Mouse (Mus musculus) adrenal gland, adult (tissue): Measurements from ENCODE around the gene Jak3.

Experiments used
- DNase-seq, 2 experiments: peaks; one replicate each; pipeline ENCODE4 v3.0.0; 2022 to 2023; ENCODE audit warnings: low spot score in 1 of 2; ENCODE audit not compliant: inconsistent age in 2 of 2

Jak3 gene

DNA sequence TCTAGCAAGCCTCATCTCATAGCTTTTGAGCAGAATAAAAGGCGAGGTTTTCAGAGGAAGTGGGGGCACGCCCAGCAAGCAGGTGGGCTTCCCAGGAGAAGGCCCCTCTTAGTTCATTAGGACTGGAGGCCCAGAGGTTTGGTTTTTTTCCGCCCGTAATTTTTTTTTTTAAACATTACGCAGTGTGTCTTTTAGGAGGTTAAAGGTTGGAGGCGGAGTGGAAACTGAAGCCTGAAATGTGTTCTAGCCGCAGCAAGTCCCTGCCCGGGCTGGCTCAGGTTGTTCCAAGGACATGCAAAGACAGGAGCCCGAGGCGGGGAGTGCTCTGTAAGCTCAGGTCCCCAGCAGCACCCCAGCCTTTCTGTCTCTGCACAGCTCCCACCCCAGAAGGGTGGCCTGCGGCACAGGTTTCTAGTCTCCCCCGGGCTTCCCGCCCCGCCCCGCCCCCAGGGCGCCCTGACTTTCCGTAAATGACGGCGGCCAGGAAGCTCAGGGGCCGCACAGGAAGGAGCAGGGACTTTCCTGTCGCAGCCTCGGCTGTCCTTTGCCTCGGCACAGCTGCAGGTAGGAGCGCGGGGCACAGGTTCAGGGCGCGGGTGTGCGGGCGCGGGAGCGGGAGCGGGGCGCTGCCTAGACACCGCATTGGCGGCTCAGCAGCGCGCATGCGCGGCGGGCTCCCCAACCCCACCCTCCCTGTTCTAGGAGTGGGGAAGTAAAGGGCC is at the start of gene Jak3:
Gene Jak3 (plus strand): TSS at position 277 of the 722 bp plus-strand sequence.
- peak; percentile 71 to 92 for DNase-seq

DNA sequence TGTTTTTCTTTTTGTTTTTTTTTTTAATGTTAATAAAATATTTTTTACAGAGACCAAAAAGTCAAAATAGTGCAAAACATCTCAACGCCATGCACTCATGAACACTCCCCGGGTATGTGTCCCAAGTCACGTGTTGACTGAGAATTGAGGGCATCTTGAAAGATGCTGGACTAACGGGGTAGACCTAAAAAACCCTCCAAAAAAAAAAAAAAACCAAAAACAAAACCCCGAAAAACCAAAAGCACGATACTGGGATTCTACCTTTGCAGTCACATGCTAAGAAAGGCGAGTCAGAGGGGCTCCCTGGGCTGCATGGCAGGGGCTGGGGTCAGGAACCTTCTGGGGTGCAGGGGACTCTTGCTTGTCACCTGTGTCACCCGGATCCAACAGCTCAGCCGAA is 49.3 kb upstream of the Jak3 start:
- no peak for DNase-seq

DNA sequence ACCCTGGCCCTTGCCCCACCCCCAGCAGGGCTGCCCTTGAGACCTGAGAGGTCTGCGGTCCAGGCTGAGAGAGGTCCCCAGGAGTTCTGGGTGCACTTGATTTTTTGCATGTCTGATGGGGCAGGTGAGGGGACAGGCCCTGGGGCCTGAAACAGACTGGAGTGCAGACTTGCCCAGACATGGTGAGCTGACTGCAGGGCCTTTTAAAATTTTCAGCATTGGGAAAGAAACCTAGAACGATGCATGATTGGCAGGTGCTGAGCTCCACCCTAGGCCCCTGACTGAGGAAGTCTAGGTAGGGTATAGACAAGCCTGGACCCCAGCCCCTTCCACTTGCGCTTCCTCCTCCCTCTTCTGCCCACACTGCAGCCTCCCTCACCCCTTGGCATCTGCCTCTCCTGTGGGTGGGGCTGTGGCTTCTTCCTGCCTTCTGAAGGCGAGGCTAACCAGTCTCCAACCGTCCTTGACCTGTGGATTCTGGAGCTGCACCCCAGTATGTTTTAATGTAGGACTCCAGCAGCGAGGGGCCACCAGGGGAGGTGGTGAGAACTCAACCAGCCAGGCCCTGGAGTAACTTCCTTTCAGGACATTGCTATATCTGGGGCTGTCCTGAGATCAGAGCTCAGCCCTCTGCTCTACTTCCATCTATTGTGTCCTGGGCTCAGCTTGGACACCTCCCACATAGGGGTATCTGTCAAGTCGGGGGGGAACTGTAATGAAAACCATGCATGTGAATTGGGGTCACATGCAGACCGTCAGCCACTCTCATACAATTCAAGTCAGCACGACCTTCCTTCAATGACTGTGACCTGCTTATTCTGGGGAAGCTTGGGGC is 48.6 kb upstream of the Jak3 start:
- DNase-seq = peak; percentile 62 to 82

DNA sequence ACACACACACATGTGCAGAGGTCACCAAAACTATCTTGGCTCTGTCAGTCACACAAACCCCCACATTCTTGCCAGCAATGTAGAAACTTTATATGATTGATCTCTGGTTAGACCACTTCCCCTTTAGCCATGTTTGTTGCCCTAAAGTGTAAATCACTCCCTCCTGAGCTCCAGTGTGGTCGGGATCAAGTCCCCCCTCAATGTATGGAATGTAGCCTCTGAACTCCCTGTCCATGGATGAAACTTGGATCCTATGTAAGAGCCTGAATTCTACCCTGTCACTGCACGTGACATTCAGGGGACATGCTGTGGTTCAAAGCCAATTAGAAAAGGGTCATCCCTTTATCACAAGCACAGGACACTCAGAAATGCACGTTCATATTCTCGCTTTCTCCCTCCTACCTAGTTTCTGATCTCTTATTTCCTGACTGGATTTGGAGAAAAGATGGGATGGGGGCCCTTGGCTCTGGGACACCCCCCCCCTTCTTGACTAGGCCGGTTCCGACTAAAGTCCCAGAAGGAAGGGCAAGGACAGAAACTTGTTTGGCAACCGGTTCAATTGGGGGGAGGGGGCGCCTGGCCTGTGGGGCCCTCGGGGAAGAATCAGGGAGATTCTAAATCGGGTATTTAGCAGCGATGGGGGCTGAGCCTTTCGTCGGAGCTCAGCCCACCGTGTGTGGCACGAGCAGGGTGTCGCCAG is 47.5 kb upstream of the Jak3 start:
- no peak for DNase-seq

DNA sequence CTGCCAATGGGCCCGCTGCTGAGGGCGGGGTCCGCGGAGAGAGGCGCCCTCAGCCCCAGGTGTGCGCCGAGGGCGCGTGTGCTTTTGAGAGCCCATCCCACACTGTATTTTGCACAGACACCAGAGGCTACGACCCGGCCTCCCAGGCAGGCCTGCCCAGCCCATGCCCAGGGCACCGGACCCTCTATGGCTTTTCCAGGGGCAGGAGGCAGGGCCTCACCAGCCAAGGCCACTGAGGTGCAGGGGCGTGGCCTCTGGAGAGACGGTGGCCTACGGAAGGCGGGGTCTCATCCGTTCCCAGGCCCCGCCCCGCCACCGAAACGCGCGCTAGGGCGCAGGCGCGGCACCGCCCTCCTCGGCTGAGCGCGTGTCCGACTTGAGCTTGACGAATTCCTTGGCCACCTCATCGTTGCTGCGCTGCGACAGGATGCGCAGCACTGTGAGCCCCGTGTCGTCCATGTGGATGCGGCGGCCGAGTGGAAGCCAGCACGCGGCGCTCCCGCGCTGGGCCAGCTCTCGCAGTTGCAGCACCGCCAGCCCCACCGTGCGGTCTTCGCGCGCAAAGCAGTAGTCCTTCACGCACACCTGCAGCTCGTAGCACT is 46.9 kb upstream of the Jak3 start:
- DNase-seq = peak; percentile 98 to 99

DNA sequence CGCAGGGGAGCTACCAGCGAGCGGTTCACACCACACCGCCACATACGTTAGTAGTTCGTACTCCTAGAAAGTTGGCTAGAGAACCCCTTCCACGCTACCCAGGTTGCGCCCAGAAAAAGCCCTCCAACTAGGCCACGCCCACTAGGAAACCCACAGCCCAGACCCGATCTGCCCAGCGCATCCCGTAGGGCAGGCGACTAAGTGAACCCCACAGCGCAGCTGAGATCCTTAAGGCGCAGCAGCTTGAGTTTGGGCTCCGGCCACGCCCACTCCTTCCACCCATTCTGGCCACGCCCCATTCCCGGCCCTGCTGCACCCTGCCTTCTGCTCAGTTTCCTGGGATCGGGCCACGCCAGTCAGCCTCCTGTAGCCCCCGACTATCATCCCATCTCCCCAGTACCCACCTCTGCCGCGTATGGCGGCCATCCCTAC is 46.3 kb upstream of the Jak3 start:
- peak; percentile 84 to 88 for DNase-seq

DNA sequence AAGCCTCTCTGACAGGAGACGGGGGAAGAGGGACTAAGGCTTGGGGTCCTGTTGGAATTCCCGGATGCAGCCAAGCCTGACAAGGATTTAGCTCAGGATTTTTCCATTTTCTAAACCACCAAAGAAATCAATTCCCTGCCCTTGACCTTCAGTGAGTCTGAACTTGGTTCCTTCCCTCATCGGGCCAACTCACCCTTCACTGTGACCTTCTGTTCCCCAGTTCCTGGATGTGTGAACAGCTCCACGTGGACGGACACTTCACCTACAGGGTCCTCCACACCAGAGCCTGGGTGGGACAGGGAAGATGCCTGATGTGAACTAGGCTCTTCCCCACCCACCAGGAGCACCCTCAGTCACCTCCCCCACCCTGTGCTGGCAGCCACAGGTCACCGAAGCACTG is 45.3 kb upstream of the Jak3 start:
- DNase-seq = peak; percentile 43 to 68

DNA sequence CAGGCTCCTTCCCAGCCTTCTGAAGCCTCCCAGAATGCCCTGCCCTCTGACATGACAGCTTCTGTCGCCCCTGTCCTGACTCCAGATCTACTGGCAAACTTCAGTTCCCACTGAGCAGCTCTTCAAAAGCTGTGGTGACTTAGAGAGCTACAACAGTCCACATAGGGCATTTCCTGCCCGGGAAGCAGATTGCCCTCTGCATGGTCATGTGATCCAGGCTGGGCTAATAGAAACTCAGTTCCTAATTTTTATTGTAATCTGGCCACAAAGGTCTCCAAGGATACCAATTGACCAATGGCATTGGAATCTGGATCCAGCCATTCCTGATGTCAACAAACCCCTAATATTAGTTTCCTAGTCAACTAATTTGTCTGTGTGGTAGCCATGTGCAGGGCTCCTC is 44.2 kb upstream of the Jak3 start:
- peak in 1 of 2 experiments; percentile 46 for DNase-seq

DNA sequence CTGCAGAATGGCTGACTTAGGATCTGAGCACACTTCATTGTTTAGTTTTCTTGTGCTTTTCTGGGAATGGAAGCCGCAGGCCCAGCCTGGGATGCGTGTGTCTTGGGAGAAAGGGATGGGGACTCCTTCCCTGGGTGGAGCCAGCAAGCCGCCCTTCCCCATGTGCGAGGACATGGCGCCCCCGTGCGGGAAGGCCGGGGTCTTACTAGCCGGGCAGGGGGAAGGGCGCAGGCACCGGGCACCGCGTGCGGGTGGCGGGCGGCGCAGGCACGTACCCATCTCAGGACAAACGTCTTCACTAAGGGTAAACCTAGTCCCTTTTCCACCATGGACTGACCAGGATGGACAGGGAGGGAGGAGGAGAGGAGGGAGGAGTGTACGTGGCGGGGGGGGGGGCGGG is 42.9 kb upstream of the Jak3 start:
- peak; percentile 81 to 89 for DNase-seq

DNA sequence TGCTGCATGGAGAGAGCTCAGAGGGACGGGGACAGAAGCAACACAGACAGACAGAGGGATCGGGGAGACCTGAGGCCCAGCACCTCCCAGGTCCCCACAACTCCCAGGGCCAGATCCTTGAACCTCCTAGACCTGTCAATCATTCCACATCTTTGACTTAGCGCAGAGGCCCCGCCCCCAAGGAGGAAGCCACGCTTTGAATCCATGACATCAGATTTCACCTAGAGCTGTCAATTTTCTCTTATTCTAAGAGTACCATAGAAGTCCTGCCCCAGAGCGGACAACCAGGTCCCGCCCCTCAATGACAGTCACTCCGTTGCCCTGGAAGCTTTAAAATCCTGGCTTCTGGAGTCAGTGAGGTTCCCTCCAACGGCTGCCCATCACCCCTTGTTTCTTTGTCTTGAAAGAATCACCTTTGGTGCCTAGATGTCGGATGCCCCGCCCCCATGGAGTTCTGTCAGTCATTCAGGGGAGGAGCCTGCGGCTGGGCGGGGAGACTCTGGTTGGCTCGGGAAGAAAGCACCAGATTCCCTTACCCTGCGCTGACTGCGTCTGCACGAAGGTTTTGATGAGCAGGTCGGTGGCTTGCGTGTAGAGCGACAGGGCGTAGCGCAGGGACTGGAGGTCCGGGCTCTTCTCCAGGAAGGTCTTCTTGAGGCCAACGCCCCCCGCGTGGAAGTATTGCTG is 42.0 kb upstream of the Jak3 start:
- peak; percentile 81 to 92 for DNase-seq

DNA sequence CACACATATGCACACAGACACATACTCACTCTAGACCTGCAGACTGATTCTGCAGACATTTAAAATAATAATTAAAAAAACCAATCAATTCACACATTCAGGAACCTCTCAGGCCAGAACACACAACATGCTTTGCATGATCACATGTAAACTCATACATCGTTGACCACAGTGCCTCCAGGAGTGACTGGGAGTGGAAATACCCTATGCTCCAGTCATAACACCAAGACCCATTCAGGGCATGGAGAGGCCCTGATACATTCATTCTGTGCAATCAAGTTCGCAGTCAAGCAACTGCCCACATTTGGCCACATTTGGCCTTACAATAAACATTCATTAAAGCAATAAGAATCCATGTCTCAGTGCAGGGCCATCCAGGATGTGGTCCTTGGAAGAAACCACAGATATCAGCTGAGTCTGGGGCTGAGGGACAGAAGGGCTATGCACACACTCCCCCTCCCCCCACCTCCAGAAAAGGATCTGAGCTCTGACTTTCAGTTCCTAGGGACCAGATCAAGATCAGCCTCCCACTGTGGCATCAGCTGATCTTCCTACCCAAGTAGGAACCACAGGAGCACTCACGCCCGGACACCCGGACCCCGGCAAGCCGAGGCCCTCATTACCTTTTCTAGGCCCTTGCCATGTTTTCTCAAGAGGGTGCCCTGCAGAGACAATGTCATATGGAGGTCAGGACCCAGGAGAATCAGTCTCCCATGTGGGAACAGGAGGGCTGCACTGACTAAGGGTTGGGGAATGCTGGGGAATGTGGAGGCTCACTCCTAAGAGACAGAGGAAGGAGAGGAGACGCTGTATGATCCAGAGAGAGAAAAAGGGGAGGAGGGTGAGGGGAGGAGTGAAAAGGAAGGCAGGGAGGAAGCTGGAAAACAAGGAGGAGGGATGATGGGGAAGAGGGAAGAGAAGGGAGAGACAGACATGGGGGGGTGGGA is 38.7 kb upstream of the Jak3 start:
- DNase-seq = no peak

DNA sequence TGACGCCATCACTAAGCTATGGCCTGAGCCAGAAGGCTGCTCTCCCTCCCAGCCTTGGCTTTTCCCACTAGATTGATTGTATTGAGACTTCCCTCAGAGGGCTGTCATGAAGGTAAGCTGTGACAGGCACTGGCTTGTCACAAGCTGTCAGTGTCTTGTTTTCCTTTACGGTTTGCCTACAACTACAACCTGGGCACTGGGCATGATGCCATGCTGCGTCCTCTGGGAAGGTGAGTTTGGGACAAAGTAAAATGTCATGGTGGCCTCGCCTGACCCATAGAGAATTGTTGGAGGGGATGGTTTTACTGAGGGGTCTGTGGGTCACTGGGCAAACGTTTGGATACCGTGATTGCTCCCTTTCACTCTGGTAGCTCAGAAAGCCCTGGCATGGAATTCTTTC is 37.8 kb upstream of the Jak3 start:
- DNase-seq = no peak

DNA sequence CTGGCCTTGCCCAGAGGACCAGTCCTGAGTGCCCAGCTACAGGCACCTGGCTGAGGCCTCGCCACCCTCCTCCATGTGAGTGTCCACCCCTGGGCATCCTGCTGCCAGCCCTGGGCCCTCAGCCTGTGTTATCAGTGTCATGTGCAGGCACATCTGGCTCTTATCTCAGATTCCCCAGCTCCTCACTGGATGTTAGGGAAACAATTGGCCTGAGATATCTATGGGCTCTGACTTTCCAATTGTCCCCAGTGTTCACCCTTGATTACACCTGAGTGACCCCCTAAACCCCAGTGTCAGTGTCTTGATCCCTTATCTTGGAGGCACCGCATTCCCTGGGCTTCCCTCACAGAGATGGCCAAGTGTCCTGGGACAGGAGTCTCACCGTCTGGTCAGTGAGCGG is 36.8 kb upstream of the Jak3 start:
- no peak for DNase-seq

DNA sequence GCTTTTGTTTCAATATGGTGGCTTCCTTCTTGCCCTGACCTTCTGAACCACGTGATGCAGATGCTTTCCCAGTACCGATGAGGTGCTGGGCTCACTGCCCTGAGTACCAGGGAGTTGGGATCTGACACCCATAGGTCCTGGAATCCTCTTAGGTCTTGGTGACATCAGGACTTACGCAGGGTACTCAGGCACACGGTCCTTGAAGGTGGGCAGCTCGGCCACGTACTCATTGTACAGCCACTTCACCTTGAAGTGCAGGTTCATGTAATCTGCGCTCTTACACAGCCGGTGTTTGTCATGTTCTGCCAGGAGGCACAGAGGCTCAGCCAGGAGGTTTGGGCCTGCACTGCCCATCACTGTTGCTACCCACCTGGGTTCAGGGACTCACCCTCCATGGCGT is 30.6 kb upstream of the Jak3 start:
- DNase-seq = no peak

DNA sequence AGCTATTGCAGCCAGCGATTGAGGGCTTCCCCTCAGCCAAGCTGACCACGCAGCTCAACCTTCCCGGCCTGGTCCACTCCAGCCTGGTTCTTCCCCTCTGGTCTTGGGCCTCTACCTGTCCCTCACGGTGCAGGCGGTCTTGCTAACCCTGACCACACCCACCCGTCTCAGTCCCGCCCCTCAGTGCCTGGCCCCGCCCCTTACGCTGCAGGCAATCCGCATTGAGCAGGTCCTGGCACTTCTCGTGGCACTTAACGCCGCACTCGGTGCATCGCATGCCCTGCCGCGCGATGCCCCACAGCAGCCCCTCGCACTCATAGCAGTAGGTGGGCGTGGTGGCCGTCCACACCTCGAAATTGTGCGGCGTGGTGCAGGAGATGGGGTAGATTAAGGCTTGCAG is 21.5 kb upstream of the Jak3 start:
- DNase-seq = peak in 1 of 2 experiments; percentile 75

DNA sequence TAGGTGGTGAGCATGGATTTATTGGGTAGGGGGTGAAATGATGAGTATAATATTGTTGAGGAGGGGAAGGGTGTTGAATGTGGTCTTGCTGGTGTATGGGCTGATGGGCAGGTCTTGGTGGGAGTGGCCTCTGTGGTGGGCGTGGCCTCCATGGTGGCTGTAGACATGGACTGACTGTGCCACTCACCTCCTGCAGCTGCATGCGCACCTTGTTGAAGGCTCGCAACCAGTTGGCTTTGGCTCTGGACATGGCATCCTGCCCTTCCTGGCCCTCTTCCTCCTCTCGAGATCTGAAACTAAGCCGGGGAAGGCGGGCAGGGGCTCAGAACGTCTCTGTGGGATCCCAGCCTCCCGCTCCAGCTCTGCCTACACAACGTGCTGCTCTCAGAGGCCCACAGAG is 18.3 kb upstream of the Jak3 start:
- DNase-seq = no peak

DNA sequence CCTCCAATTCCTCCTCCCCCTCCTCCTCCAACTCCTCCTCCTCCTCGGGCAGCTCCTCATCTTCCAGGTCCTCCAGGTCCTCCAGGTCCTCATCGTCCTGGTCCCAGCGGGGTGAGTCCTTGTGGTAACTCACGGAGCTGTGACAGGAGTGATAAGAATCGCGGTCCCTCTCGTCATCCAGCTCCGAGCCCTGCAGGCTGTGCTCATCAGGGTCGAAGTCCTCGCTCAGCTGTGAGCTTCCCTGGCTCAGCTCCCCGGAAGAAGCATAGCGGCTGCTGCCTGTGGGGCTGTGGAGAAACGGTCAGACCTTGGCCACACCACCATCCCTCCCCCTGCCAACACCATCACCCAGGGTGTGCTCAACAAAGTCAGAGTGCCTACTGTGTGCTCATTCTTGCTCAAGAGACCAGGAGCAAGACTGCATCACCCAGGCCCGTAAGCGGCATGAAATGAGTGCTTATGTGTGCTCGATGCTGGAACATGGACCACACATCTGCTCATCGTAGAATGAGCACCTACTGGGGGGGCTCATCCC is 17.5 kb upstream of the Jak3 start:
- DNase-seq = peak in 1 of 2 experiments; percentile 58

DNA sequence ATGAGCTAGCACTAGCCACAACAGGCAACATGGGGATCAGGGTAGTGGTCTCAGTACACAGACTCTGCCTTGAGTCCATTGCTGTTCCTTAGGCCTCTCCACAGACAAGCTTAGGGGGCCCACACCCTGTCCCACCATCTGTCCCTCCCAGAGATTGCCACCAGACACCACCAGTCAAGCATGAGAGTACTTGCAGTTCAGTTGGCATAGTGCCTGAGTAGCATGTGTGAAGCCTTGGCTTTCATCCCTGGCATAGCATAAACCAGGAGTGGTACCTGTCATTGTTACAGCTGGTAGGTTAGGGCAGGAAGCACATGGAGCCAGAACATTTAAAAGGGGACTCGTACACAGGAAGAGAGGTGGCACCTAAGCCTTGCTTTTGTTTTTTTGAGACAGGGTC is 16.3 kb upstream of the Jak3 start:
- no peak for DNase-seq

DNA sequence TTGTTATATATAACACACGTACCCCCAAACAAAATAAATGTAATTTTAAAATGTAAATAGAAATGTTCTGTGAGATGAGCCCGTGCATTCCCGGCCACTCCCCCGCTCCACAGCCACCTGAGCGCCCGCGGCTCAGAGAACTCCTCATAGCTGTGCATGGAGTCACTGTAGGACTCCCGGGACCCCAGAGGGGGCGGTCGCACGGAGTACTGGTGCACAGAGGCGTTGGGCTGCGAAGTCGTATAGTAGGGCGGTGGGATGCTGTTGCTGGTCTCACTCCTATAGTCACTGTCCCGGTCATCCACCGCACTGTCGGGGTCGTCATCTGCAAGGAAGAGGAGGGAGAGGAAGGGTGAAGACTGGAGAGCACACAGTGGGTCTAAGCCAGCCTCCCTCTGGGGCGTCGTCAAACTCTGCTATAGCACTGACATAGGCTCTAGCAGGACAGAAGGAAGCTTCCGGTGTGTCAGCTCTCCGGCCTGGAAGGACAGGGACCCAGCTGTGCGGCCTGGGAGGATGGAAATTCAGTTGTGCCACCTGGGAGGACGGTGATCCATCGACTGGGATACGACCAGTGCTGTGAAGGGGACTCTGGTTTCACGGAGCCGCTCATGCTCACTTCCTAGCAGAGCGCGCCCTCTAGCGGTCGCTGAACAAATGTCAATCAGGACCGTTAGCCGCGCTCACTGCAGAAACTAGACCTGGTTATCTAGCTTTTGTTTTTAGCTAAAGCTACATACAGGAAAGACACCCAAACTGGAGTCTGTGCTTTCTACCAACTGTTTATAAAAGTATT is 15.6 kb upstream of the Jak3 start:
- peak; percentile 85 to 95 for DNase-seq
